Mouse (Mus musculus) heart, embryonic 14.5 days (tissue): Measurements from ENCODE around the gene Zdhhc7. TPM values are rescaled to one million over a fixed set of nuclear protein-coding genes. Genes with fewer than 3 reads are reported as not detected.
A peak's percentile ranks its signal among the peaks of the same experiment; 100 is the strongest.

Experiments
- ATAC-seq: fragments of 200-750 bp; cut with Nextera tagmentation; 2 replicates; pipeline ENCODE4 v1.8.0; 2017; ENCODE audit warnings: low read depth, moderate TSS enrichment; ENCODE audit not compliant: insufficient number of reproducible peaks, insufficient read depth, low FRiP score
- H3K27ac ChIP-seq, 2 experiments: fragments of 200-500 bp in 1 of 2; fragments of 300-500 bp in 1 of 2; sonication (generic) in 1 of 2; replicated peaks in 1 of 2; 2 replicates each; pipeline ENCODE4 v1.5.1; 2012 to 2014; ENCODE audit warnings: low read depth in 2 of 2, low read length in 2 of 2, control low read depth in 1 of 2, mild to moderate bottlenecking in 1 of 2, mixed read lengths in 1 of 2; ENCODE audit not compliant: control insufficient read depth in 1 of 2, insufficient read depth in 1 of 2
- H3K27me3 ChIP-seq: fragments of 300-500 bp; sonication (generic); 2 replicates; pipeline ENCODE4 v1.6.1; 2014; ENCODE audit warnings: mild to moderate bottlenecking, low read length, control low read depth; ENCODE audit not compliant: control insufficient read depth, insufficient read depth
- H3K36me3 ChIP-seq: fragments of 300-500 bp; sonication (generic); 2 replicates; pipeline ENCODE4 v1.6.1; 2014; ENCODE audit warnings: mild to moderate bottlenecking, control low read depth, low read length, mixed read lengths; ENCODE audit not compliant: control insufficient read depth, insufficient read depth
- H3K4me1 ChIP-seq, 2 experiments: fragments of 200-500 bp in 1 of 2; fragments of 300-500 bp in 1 of 2; sonication (generic) in 1 of 2; 2 replicates each; pipeline ENCODE4 v1.6.1; 2012 to 2014; ENCODE audit warnings: low read length in 2 of 2, control low read depth in 1 of 2, mixed read lengths in 1 of 2; ENCODE audit not compliant: control insufficient read depth in 2 of 2, insufficient read depth in 2 of 2
- H3K4me2 ChIP-seq: fragments of 300-500 bp; sonication (generic); 2 replicates; pipeline ENCODE4 v1.6.1; 2014; ENCODE audit warnings: mild to moderate bottlenecking, low read length
- H3K4me3 ChIP-seq, 2 experiments: fragments of 200-500 bp in 1 of 2; fragments of 300-500 bp in 1 of 2; sonication (generic) in 1 of 2; 2 replicates each; pipeline ENCODE4 v1.5.1; 2012 to 2014; ENCODE audit warnings: low read length in 2 of 2, mild to moderate bottlenecking in 2 of 2, control low read depth in 1 of 2, low read depth in 1 of 2, moderate library complexity in 1 of 2; ENCODE audit not compliant: control insufficient read depth in 1 of 2, insufficient read depth in 1 of 2
- H3K9ac ChIP-seq: fragments of 300-500 bp; sonication (generic); 2 replicates; pipeline ENCODE4 v1.6.1; 2014; ENCODE audit warnings: mild to moderate bottlenecking, low read length
- H3K9me3 ChIP-seq: fragments of 300-500 bp; sonication (generic); 2 replicates; pipeline ENCODE4 v1.6.1; 2016; ENCODE audit warnings: low read length, control low read depth; ENCODE audit not compliant: control insufficient read depth
- WGBS: fragments of 180-500 bp; shearing (Covaris S2); extraction: QIAGEN DNeasy Blood & Tissue Kit; methylation state at CpG from one replicate; pipeline ENCODE4 v1.1.7; 2014; 5-methylcytosine and 5-hydroxymethylcytosine counted together
- polyA plus RNA-seq: library from polyadenylated mRNA; unstranded; fragments of >200 nt; fragmentation: Nextera tagmentation; extraction: Ambion mirVana; gene quantifications from 2 replicates; pipeline ENCODE4 v1.2.1, GENCODE M21; 2014

The Zdhhc7 gene
- polyA plus RNA-seq, 1 experiment from 2014 or later, result 29.7 TPM

GRCm38 (mm10) chr8:120071684-120072083, 29.6 kb downstream of the Zdhhc7 start:
- H3K9me3 ChIP-seq, result no peaks in the 10 kb centered on the region
- H3K4me3 ChIP-seq, result no peak overlapping the region
- H3K9ac ChIP-seq, result no peak overlapping the region
- H3K27me3 ChIP-seq, result no peaks in the 10 kb centered on the region
- H3K27ac ChIP-seq, result no peak overlapping the region; a peak in 1 of 4 replicates
- peaks cover 3 to 4% of the 10 kb centered on the region in 2 experiments; a peak in 3 of 4 replicates for H3K4me1 ChIP-seq
- WGBS, result 23% methylated on average over 4 of the region's 4 CpGs
- no peak overlapping the region for H3K4me2 ChIP-seq
- no peaks in the 10 kb centered on the region for H3K36me3 ChIP-seq
- ATAC-seq, result no peak

GRCm38 (mm10) chr8:120067936-120068668, 33.2 kb downstream of the Zdhhc7 start:
- Histone ChIP-seq H3K9ac (no peak overlapping the region), H3K9me3 (no peaks in the 10 kb centered on the region), H3K4me1 (peaks cover 3 to 4% of the 10 kb centered on the region in 2 experiments; a peak in 3 of 4 replicates), H3K4me3 (no peak overlapping the region), H3K27ac (0 out of 4 replicates have a peak overlapping the region, but pooled peaks of 1 of the 2 experiments have one; percentile 10), H3K36me3 (no peaks in the 10 kb centered on the region), H3K4me2 (no peak overlapping the region), H3K27me3 (no peaks in the 10 kb centered on the region)
- 55% methylated on average over 19 of the region's 19 CpGs for WGBS
- ATAC-seq, result no peak

- no peaks in the 10 kb centered on the region for H3K9me3 ChIP-seq
- no peak overlapping the region for H3K27ac ChIP-seq
- ATAC-seq, result no peak
- H3K4me1 ChIP-seq, result peaks cover 0 to 3% of the 10 kb centered on the region in 2 experiments; a peak in 1 of 4 replicates
- 59% methylated on average over 4 of the region's 4 CpGs for WGBS
- H3K4me3 ChIP-seq, result no peak overlapping the region
- no peaks in the 10 kb centered on the region for H3K27me3 ChIP-seq
- no peak overlapping the region for H3K9ac ChIP-seq
- no peak overlapping the region for H3K4me2 ChIP-seq
- no peaks in the 10 kb centered on the region for H3K36me3 ChIP-seq
These were observed 35.1 kb downstream of the Zdhhc7 start for GRCm38 (mm10) chr8:120066226-120066625.

GRCm38 (mm10) chr8:120065611-120066010, 35.7 kb downstream of the Zdhhc7 start:
- 84% methylated on average over 8 of the region's 8 CpGs for WGBS
- Histone ChIP-seq H3K27me3 (no peaks in the 10 kb centered on the region), H3K4me3 (no peak overlapping the region), H3K27ac (no peak overlapping the region), H3K9me3 (no peaks in the 10 kb centered on the region), H3K4me2 (no peak overlapping the region), H3K36me3 (no peaks in the 10 kb centered on the region), H3K4me1 (peaks cover 0 to 3% of the 10 kb centered on the region in 2 experiments; a peak in 1 of 4 replicates), H3K9ac (no peak overlapping the region)
- ATAC-seq, result no peak

GRCm38 (mm10) chr8:120063326-120063725, 38.0 kb downstream of the Zdhhc7 start:
- Histone ChIP-seq H3K27ac (no peak overlapping the region), H3K4me3 (no peak overlapping the region), H3K4me2 (no peak overlapping the region), H3K9me3 (0 out of 2 replicates have a peak, but pooled peaks cover 2% of the 10 kb centered on the region), H3K4me1 (peaks cover 0 to 3% of the 10 kb centered on the region in 2 experiments; a peak in 1 of 4 replicates), H3K36me3 (no peaks in the 10 kb centered on the region), H3K9ac (no peak overlapping the region), H3K27me3 (no peaks in the 10 kb centered on the region)
- WGBS, result 71% methylated on average over 3 of the region's 3 CpGs
- no peak for ATAC-seq

GRCm38 (mm10) chr8:120062742-120063141, 38.5 kb downstream of the Zdhhc7 start:
- Histone ChIP-seq H3K9me3 (0 out of 2 replicates have a peak, but pooled peaks cover 2% of the 10 kb centered on the region), H3K27me3 (no peaks in the 10 kb centered on the region), H3K4me2 (no peak overlapping the region), H3K27ac (no peak overlapping the region), H3K9ac (no peak overlapping the region), H3K4me1 (no peaks in the 10 kb centered on the region), H3K4me3 (no peak overlapping the region), H3K36me3 (no peaks in the 10 kb centered on the region)
- ATAC-seq, result no peak
- 86% methylated on average over 14 of the region's 14 CpGs for WGBS

GRCm38 (mm10) chr8:120057078-120057477, 44.2 kb downstream of the Zdhhc7 start:
- no peak for ATAC-seq

More at GRCm38 (mm10) chr8:120057078-120057477, 44.2 kb downstream of the Zdhhc7 start:
- Histone ChIP-seq H3K27me3 (no peaks in the 10 kb centered on the region), H3K4me2 (no peak overlapping the region), H3K9ac (no peak overlapping the region), H3K4me1 (no peaks in the 10 kb centered on the region), H3K4me3 (no peak overlapping the region), H3K36me3 (no peaks in the 10 kb centered on the region), H3K9me3 (0 out of 2 replicates have a peak, but pooled peaks cover 2% of the 10 kb centered on the region), H3K27ac (no peak overlapping the region)
- WGBS, result 77% methylated on average over 2 of the region's 2 CpGs
